Mouse (Mus musculus) adrenal gland (tissue): ENCODE measurements around the gene Ier3.

Experiments
- intact Hi-C: fragments of 180-260 bp; cut with DNase I; formaldehyde crosslinking; loops from one replicate; pipeline ENCODE4 v1.15.1; 2025

Gene Ier3

DNA sequence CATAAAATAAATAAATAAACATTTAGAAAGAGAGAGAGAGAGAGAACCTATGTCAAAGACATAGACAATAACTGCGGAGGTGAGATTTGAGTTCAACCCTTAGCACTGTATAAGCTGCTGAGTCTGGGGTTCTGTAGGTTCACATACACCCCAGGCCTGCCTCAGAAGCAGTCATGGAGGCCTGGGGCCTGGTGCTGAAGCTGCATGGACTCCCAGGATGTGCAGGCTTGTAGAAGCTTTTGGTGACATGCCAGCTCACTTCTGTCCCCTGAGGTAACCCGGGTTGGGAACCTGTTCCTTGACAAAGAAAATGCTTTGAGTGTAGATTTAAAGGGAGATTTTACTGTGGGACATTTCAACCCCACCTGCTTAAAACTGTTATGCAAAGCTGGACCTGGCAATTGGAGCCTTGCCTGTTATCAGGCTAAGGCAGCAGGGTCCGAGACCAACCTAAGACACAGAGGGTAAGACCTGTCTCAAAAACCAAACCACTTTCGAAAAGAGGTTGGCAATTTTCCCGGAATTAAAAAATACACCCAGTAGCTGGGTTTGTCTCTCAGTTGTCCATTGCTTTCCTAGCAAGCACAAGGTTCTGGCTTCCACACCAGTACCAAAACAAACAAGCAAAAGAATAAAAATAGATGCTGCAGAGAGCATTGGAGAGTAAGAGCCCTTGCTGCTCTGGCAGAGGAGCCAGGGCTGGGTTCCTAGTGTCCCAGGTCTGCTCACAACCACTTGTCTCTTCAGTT is 10.4 kb upstream of the Ier3 start:
- intact Hi-C loops = no loop called here

DNA sequence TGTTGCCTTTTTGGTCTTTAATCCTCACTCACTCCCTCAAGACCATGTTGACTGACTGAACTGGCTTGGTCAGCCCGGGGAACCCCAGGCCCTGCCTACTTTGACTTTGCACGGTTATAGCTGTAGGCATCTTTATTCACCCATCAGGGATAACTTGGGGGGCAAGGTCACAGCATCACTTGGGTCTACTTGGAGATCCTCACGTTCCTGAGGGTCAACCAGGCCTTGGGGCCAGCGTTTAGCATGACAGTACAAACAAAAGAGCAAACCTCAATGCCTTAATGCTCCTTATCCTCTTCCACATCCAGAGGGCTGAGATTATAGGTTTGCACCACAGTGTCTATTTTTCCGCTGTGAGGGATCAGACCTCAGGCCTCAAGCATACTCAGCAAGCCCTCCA is 9.2 kb upstream of the Ier3 start:
- intact Hi-C loops = no loop called here

DNA sequence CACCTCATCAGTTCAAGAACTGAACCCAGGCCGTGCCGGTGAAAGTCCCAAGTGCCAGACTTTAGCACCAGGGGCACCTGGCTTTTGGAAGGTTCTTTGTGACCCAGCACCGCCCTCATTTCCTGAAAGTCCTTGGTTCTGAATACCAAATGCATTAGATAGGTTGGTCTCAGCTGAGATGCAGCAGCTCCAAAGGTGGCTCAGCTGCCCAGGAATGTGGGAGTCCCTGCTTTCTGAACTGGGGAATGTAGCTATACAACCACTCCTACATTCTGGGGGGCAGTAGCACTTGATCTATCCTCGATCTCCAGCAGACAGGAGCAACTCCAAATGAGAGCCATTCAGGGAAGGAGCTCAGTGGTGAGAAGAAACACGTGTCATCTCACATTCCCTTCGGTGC is 8.7 kb upstream of the Ier3 start:
- intact Hi-C loops = no loop called here

DNA sequence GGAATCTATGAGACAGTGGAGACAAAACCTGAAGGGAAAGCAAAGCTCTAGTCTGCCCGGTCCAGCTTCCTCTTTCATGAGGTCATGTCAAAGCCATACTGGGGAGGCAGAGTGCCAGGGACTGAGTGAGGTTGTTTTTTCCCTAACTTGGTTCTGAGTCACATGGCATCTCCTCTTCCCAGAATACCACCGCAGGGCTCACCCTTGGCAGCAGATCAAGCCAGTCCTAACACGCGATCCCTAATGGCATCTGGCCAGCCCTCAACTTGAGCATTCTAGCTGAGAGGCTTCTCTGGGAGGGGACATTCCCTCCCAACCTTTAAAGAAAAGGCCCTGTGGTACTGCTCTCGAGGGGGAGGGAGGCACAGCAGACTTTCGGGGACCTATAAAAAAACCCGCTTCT is 8.2 kb upstream of the Ier3 start:
- intact Hi-C loops = no loop called here

DNA sequence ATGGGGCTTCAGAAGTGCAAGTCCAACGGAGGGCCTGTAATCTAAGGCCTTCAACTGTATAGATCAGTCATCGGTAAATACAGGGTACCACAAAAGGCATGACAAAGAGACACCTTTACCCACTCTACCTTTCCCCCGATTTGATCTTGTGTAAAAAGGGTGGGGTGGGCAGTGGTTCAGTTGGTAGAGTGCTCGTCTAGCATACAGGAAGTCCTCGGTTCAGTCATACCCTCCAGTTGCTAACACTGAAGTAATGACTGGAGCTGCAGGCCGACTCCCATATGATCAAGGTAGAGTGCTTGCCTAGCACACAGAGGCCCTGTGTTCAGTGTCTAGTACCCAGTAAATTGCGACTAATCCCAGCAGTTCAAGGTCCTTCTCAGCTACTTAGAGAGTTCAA is 7.8 kb upstream of the Ier3 start:
- intact Hi-C loops = no loop called here

DNA sequence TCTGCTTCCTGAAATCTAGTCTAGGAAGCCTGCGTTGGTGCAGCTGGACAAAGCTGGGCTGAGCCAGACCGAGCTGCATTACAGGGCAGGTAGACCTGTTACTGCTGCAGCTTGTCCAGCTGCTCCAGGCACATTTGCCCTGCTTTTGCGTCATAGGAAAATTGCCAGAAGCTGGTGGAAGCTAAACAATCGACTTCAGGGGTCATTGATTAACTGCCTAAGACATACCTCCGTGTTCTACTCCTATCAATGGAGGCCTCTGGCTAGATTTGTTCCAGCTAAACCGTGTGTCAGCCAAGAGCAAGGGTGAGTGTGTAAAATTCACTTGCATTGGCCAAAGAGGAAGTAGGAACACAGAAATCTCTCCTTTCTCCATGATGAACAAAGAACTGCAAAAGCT is 6.8 kb upstream of the Ier3 start:
- intact Hi-C loops = no loop called here

DNA sequence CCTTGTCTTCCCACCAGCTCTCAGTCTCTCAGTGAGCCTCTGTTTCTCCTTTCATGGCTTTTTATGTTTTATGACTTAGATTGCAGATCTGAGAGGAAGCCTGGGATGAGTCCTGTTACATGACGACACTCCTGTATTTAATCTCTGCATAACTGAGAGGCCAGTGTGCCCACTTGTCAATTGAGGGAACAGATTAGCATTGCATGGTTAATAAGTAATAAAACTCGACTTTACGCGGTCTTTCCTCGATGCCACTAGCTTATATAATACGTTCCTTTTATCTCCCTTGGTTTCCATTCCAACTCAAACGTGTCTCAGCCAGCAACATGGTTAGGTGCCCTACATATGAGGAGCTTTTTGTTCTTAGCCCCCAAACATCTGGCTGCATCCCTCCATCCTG is 5.6 kb upstream of the Ier3 start:
- intact Hi-C loops = no loop called here

DNA sequence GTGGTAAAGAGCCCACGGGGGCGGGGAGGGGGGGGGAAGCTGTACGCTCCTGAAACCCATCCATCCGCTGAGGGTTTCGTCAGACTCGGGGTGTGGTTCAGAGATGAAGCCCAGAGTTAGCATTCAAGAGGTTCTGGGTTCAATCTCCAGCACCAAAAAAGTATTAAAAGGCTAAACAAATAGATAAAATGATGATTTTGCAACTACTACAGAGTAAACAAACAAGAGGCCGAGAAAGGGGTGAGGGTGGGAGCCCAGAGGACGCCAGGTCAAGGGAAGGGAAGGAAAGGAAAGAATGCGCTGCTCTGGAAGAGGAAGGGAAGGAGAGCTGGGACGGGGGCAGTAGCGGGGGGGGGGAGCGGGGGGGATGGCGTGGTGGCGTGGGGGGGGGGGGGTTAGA is 4.8 kb upstream of the Ier3 start:
- intact Hi-C loops = no loop called here

DNA sequence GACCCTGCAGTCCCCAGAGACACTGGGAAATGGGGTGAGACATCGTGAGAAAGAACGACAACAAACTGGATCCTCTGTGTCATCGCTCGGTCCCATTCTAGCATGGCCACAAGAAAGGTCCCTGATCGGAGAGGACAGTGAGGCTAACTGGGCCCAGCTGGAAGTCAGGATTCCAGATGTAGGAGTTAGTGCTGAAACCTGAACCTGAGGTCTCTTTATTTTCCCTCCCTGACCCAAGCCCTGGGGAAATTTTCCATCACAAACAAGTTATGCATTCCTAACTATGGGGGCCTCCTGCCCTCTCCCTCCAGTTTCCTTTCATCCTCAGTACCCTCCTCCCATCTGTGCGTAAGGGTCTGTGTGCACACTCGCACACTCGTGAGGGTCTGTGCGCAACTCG is 4.3 kb upstream of the Ier3 start:
- intact Hi-C loops = no loop called here

DNA sequence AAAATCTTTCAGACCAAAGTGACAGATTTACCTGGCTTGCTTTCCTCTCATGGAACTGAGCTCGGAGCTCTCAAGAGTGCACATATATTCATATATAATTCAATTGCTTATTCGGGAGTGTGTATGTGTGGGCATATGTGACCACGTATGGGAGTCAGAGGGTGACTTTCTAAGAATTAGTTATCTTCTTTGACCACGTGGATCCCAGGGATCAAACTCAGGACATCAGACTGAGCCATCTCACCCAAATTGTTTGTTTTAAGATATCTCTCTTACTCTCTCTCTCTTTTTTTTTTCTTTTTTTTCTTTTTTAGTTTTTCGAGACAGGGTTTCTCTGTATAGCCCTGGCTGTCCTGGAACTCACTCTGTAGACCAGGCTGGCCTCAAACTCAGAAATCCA is 1.4 kb upstream of the Ier3 start:
- intact Hi-C loops = no loop called here

DNA sequence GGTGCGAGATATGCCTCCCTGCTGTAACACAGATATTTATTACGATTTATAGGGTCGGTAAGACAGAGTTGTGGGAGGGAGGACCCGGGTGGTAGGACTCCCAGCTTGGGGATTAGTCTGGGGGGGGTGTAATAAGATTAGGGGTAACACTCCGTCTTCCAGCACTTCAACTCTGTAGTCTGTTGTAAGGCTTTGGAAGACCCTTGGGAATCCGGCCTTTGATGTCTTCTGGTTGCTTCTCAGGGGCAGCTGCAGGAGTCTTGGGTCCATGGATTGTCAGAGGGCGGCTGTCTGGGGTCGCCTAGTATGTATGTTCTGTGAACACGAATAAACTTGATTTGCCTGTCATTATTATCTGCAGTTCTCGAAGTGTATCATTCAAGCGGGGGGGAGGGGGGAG is 1.1 kb downstream of the Ier3 start:
- intact Hi-C loops = no loop called here

DNA sequence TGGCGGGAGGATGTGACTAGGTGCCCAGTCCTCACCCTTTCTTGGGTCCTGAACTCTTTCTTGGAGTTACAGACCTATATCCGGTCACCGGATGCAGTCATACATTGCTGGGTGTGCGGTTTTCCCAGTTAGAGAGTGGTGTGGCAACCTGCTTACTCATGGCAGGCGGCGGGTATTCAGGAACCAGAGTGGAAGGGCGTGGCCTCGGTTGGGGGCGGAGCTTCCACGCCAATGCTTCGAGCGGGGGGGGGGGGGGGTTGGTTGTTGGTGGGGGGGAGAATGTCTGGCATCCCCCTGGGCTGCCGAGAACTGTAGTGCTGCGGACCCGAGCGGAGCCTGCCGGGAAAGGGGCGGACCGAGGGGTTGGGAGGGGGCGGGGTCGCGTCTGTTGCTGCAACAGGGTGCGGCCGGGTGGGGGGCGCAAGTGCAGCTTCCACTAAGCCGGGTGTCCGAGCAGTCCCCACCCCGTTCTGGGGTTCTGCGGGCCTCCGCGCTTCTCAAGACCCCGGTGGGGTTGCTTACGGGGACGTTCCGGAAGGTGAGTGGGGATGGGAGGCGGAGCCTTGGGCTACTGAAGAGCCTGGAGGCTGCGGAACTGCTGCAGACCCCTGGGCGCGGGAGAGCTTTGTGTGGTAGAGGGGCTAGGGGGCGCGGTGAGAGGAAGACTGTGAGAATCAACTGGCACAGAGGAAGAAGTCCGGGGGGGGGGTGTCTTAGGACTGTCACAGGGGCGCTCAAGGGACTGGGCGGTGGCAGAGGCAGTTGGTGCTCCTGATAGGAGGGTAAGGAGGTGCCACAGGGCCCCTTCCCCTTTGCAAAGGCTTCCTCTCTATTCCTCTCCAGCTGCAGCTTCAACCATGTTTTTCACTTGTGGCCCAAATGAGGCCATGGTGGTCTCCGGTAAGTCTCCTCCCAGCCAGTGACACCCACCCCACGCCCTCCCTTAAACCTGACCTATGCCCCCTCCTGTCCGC is 1.8 kb downstream of the Ier3 start, which contains the start of gene Flot1:
Gene Flot1 (plus strand): TSS at position 267 of the 974 bp plus-strand sequence.
- intact Hi-C loops = no loop called here

DNA sequence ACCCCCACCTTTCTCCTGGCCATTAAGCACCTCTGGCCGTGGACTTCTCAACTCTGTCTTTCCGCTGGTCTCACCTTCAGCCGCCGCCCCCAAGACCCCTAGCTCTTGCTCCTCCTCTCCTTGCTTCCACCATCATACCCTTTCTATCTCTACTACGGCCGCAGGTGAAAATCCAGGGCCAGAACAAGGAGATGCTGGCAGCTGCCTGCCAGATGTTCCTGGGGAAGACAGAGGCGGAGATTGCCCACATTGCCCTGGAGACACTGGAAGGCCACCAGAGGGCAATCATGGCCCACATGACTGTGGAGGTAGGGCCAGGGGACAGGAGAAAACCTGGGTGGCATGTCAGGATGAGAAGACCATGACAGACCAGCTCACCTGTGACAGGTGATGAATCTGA is 2.9 kb downstream of the Ier3 start:
- intact Hi-C loops = no loop called here

DNA sequence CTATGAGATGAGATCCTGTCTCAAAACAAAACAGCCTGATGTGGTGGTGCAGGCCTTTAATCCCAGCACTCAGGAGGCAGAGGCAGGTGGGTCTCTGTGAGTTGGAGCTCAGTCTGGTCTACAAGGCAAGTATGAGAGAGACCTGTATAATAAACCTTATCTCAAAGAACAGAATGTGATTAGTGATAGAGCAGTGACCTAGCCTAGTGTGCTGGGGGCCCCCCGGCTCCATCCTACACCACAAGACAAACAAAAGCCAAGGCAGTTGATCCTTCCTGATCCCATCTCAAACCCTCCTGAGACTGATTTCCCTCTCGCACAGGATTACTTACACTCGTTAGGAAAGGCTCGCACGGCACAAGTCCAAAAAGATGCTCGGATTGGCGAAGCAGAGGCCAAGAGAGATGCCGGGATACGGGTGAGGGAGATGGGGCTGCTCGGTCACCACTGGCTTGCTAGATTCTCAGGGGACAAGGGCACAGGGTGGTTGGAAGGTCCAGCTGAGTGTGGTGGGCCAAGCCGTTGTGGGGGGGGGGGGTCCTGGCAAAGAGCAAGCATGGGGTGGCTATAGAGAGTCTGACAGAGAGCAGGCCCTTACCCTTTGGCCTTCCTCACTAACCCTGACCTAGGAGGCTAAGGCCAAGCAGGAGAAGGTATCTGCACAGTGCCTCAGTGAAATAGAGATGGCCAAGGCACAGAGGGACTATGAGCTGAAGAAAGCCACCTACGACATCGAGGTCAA is 3.8 kb downstream of the Ier3 start:
- intact Hi-C loops = loop anchor here (5.0 kb wide), 1 partner anchor 83 kb away; no protein-coding TSS in a partner anchor

DNA sequence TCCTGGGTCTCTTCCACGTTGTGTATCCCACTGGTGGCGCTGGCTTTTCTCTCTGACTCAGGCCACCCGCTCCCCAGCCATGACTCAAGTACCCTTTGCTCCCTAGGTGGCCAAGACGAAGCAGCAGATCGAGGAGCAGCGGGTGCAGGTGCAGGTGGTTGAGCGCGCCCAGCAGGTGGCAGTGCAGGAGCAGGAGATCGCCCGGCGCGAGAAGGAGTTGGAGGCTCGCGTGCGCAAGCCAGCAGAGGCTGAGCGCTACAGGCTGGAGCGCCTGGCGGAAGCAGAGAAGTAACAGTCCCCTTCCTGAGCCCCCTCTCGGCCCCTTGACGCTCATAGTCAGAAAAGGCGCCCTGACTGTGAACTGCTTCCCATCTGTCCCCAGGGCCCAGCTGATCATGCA is 8.3 kb downstream of the Ier3 start:
- intact Hi-C loops = loop anchor here (2.0 to 10.0 kb wide), 4 partner anchors 43 to 145 kb away; partner anchors contain the start of genes Atat1 and Gnl1

DNA sequence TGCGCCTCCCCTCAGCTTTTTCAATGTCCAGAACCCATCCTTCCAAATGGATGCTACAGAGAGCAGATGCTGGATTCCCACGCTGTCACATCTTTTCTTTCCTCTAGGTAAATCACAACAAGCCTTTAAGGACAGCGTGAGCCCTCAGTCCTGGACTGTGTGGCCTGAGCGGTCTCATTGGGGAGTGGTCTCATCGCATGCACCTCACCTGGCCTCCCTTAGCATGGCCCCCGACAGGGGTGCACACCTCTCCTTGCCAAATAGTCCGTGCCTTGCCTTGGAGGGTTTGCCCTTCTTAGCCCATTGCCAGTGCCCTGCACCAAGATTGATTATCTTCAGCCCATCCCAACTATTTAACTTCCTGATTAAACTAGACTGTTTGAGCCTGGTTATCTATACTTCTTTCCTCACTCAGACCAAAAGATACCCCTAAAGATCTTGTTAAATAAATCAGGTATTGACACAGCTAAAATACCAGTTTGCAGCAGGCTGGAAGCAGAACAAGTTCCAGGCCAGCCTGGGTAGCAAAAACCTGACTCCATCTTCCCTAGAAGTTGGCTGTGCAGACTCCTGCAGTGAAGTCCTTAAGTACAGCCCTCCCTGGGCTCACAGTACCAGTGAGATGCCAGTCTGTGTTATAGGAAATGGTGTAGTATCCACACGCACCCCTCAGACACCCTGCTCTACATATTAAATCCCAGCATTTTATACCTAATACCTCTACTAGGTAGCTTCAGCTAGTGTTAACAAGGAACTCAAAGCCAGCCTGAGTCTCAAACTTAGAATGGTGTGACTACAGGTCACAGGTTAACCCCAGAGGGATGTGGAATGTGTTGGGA is 11.1 kb downstream of the Ier3 start:
- intact Hi-C loops = loop anchor here (5.0 to 10.0 kb wide), 2 partner anchors 80 to 142 kb away; partner anchors contain the start of genes Atat1 and Gnl1

DNA sequence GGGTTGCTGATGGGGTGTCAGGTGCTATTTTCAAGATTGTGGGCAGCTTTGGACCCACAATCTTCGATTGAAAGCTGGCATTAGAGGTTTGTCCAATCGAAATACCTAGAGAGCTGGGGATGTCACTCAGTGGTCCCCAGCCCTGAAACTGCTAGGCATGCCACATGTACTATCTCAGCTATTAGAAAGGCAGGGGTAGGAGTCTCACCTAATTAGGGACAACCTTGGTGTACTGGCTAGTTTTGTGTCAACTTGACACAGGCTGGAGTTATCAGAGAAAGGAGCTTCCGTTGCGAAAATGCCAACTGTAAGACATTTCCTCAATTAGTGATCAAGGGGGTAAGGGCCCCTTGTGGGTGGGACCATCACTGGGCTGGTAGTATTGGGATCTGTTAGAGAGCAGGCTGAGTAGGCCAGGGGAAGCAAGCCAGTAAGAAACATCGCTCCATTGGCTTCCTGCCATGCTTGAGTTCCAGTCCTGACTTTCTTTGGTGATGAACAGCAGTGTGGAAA is 11.8 kb downstream of the Ier3 start:
- intact Hi-C loops = loop anchor here (5.0 to 10.0 kb wide), 2 partner anchors 79 to 142 kb away; partner anchors contain the start of genes Atat1 and Gnl1

DNA sequence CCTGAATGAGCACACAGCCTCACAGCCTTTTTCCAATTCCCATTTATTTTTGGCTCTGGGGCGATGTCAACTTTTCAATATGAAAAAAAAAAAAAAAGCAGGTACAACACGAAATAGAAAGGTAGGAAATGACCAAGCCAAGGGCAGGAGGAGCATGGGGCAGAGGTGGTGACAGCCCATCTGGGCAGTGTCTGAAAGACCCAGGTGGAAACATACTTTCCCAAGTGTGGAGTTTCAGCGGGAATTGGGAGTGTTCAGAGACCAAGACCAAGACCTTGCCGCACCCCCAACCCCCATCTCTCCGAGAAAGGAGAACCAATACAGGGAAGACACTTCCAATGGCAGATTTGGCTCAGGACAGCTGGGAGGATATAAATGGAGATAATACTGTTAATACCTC is 12.4 kb downstream of the Ier3 start:
- intact Hi-C loops = loop anchor here (5.0 to 10.0 kb wide), 2 partner anchors 78 to 141 kb away; partner anchors contain the start of genes Atat1 and Gnl1

DNA sequence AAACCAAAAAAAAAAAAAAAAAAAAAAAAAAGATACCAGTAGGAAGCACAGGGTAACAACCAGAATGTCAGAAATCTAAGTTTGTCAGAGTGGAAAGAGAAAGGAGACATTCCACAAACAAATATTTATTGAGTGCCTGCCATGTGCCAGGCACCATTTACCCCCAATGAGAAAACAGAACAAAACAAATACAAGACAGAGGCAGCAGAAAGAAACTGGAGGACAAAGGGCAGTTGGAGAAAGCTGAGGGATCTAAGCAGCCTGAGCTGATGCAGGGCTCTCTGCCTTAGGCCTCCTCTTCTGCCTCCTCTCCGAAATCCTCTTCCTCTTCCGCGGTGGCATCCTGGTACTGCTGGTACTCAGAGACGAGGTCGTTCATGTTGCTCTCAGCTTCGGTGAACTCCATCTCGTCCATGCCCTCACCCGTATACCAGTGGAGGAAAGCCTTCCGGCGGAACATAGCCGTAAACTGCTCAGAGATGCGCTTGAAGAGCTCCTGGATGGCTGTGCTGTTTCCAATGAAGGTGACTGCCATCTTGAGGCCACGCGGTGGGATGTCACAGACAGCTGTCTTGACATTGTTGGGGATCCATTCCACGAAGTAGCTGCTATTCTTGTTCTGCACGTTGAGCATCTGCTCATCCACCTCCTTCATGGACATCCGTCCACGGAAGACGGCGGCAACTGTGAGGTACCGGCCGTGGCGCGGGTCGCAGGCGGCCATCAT is 13.4 kb downstream of the Ier3 start:
- intact Hi-C loops = loop anchor here (5.0 to 10.0 kb wide), 2 partner anchors 77 to 140 kb away; partner anchors contain the start of genes Atat1 and Gnl1
